Comparison of ENCODE assay signal across 8 mouse cellular contexts in genomic region chr8:70158069-70158853, GRCm38 (mm10). TPM values are rescaled to one million over a fixed set of nuclear protein-coding genes. Genes with fewer than 3 reads are reported as not detected.
DNase-seq lines count a peak whose midpoint lies in the region; ATAC-seq and TF ChIP-seq lines count a peak whose summit lies in the region.

No protein-coding gene starts in this region.

- H3K9ac ChIP-seq in heart, embryonic 14.5 days (ENCODE audit: low read length) = peak overlapping the region; percentile 64
- H3K9ac ChIP-seq in lung, embryonic 14.5 days = peak overlapping the region; percentile 35; the same call in 1 of the 2 replicates

- peak; percentile 77 for ATAC-seq in erythroid progenitor cell, adult 5-6 weeks (replicated peaks; ENCODE audit: low FRiP score, poor library complexity, severe bottlenecking)
- peak; percentile 69 for ATAC-seq in heart, embryonic 14.5 days (ENCODE audit: insufficient number of reproducible peaks, insufficient read depth, low FRiP score, low read depth)
- peak; percentile 91 for ATAC-seq in lung, embryonic 14.5 days (ENCODE audit: insufficient read depth)

- 4% methylated on average over 40 of the region's 40 CpGs for WGBS in bone marrow, adult 2 months
- WGBS in heart, embryonic 14.5 days = 10% methylated on average over 40 of the region's 40 CpGs
- 8% methylated on average over 40 of the region's 40 CpGs for WGBS in lung, embryonic 14.5 days
- 8% methylated on average over 40 of the region's 40 CpGs for WGBS in olfactory bulb, adult 2 months

- no peaks in the 10 kb centered on the region for H3K36me3 ChIP-seq in heart, embryonic 14.5 days (ENCODE audit: control insufficient read depth, insufficient read depth, low read length)
- no peaks in the 10 kb centered on the region for H3K36me3 ChIP-seq in lung, embryonic 14.5 days (ENCODE audit: insufficient read depth)

- H3K27ac ChIP-seq in bone marrow, adult 2 months (ENCODE audit: control insufficient read depth, insufficient read depth, low read depth, low read length, poor library complexity) = peak overlapping the region; percentile 27
- H3K27ac ChIP-seq in heart, embryonic 14.5 days (replicated peaks in 1 of 2; ENCODE audit: control insufficient read depth in 1 of 2, insufficient read depth in 1 of 2, low read depth in 2 of 2, low read length in 2 of 2) = no peak overlapping the region
- H3K27ac ChIP-seq in lung, embryonic 14.5 days (ENCODE audit: low read depth) = no peak overlapping the region
- H3K27ac ChIP-seq in olfactory bulb, adult 2 months (ENCODE audit: insufficient read depth, low read depth, low read length) = no peak overlapping the region

- peaks cover 2% of the 10 kb centered on the region for H3K4me1 ChIP-seq in bone marrow, adult 2 months (ENCODE audit: control insufficient read depth, insufficient read depth, low read length)
- H3K4me1 ChIP-seq in heart, embryonic 14.5 days (ENCODE audit: control insufficient read depth in 2 of 2, insufficient read depth in 2 of 2, low read length in 2 of 2) = 0 out of 4 replicates have a peak, but pooled peaks cover 0 to 2% of the 10 kb centered on the region in 2 experiments
- H3K4me1 ChIP-seq in lung, embryonic 14.5 days (ENCODE audit: insufficient read depth) = no peaks in the 10 kb centered on the region
- peaks cover 7% of the 10 kb centered on the region for H3K4me1 ChIP-seq in olfactory bulb, adult 2 months (ENCODE audit: control insufficient read depth, insufficient read depth, low read length)

- no peak for TF ChIP-seq CTCF in bone marrow, adult 2 months (IDR thresholded peaks at IDR 0.05; ENCODE audit: control insufficient read depth, insufficient read depth, low read length)
- no peak for TF ChIP-seq CTCF in lung, embryonic 14.5 days (IDR thresholded peaks at IDR 0.05; ENCODE audit: low read depth)
- no peak for TF ChIP-seq CTCF in olfactory bulb, adult 2 months (IDR thresholded peaks at IDR 0.05; ENCODE audit: insufficient read depth, low read depth, low read length)

- peak overlapping the region; percentile 87 for H3K4me2 ChIP-seq in heart, embryonic 14.5 days (ENCODE audit: low read length)
- peak overlapping the region; percentile 82 for H3K4me2 ChIP-seq in lung, embryonic 14.5 days

- H3K4me3 ChIP-seq in bone marrow, adult 2 months (replicated peaks; ENCODE audit: control insufficient read depth, low read depth, low read length) = peak overlapping the region; percentile 21
- H3K4me3 ChIP-seq in heart, embryonic 14.5 days (ENCODE audit: control insufficient read depth in 1 of 2, insufficient read depth in 1 of 2, low read depth in 1 of 2, low read length in 2 of 2) = peak overlapping the region; percentile 33 to 50
- H3K4me3 ChIP-seq in lung, embryonic 14.5 days (ENCODE audit: low read depth, low read length) = peak overlapping the region; percentile 48
- H3K4me3 ChIP-seq in olfactory bulb, adult 2 months (ENCODE audit: insufficient read depth, low read depth, low read length) = peak overlapping the region; percentile 46

- H3K9me3 ChIP-seq in heart, embryonic 14.5 days (ENCODE audit: control insufficient read depth, low read length) = no peaks in the 10 kb centered on the region
- no peaks in the 10 kb centered on the region for H3K9me3 ChIP-seq in lung, embryonic 14.5 days (ENCODE audit: low read depth, low read length)

- peaks cover 1% of the 10 kb centered on the region for H3K27me3 ChIP-seq in heart, embryonic 14.5 days (ENCODE audit: control insufficient read depth, insufficient read depth, low read length)
- no peaks in the 10 kb centered on the region for H3K27me3 ChIP-seq in lung, embryonic 14.5 days (ENCODE audit: insufficient read depth, low read length)

- peak; percentile 57 to 73 for DNase-seq in CD8-positive naive resting alpha-beta T cell, adult 2 months (ENCODE audit: low read depth in 2 of 2, low spot score in 2 of 2)
- peak; percentile 85 for DNase-seq in kidney, postnatal 10 days
- peak; percentile 88 for DNase-seq in lung, embryonic 14.5 days
- DNase-seq in thymus, adult 18-20 months = peak; percentile 72 to 77

- TF ChIP-seq POLR2A in bone marrow, adult 2 months (IDR thresholded peaks at IDR 0.05; ENCODE audit: borderline replicate concordance, control insufficient read depth, low read depth, low read length) = no peak
- TF ChIP-seq POLR2A in olfactory bulb, adult 2 months (IDR thresholded peaks at IDR 0.05; ENCODE audit: insufficient read depth, low read depth, low read length) = no peak

RNA-seq across cellular contexts. Expression of gene Tmem161a, which starts 13.9 kb away (rescaled TPM):
- 10.8 and 22.0 TPM in 2 replicates for polyA plus RNA-seq in bone marrow, adult 2 months (2011; ENCODE audit: insufficient read depth, insufficient read length, low replicate concordance, missing spikeins)
- total RNA-seq in erythroid progenitor cell, adult 5-6 weeks (2015; ENCODE audit: low replicate concordance) = 2.9 and 14.1 TPM in 2 replicates
- 4.9 and 6.5 TPM in 2 replicates for total RNA-seq in erythroid progenitor cell, adult 5-6 weeks (2017; ENCODE audit: low replicate concordance)
- polyA plus RNA-seq in heart, embryonic 14.5 days (2014; fragmentation: Nextera tagmentation; extraction: Ambion mirVana) = 73.0 and 77.4 TPM in 2 replicates
- polyA plus RNA-seq in lung, embryonic 14.5 days (2014; fragmentation: Nextera tagmentation; extraction: Ambion mirVana) = 49.1 and 50.5 TPM in 2 replicates
- polyA plus RNA-seq in olfactory bulb, adult 2 months (2012; ENCODE audit: insufficient read depth, insufficient read length, low replicate concordance, missing spikeins) = not detected in 2 replicates

RNA-seq across cellular contexts. Expression of gene Mef2b, which starts 18.8 kb away (rescaled TPM):
- 1.3 and 2.7 TPM in 2 replicates for polyA plus RNA-seq in bone marrow, adult 2 months (2011; ENCODE audit: insufficient read depth, insufficient read length, low replicate concordance, missing spikeins)
- not detected in 2 replicates for total RNA-seq in erythroid progenitor cell, adult 5-6 weeks (2015; ENCODE audit: low replicate concordance)
- total RNA-seq in erythroid progenitor cell, adult 5-6 weeks (2017; ENCODE audit: low replicate concordance) = not detected in 2 replicates
- 0.22 TPM in 1 of 2 replicates, not detected in the other for polyA plus RNA-seq in heart, embryonic 14.5 days (2014; fragmentation: Nextera tagmentation; extraction: Ambion mirVana)
- polyA plus RNA-seq in lung, embryonic 14.5 days (2014; fragmentation: Nextera tagmentation; extraction: Ambion mirVana) = 0.26 and 0.28 TPM in 2 replicates
- polyA plus RNA-seq in olfactory bulb, adult 2 months (2012; ENCODE audit: insufficient read depth, insufficient read length, low replicate concordance, missing spikeins) = not detected in 2 replicates

RNA-seq across cellular contexts. Expression of gene Borcs8, which starts 19.0 kb away (rescaled TPM):
- polyA plus RNA-seq in bone marrow, adult 2 months (2011; ENCODE audit: insufficient read depth, insufficient read length, low replicate concordance, missing spikeins) = 13.9 and 33.6 TPM in 2 replicates
- total RNA-seq in erythroid progenitor cell, adult 5-6 weeks (2015; ENCODE audit: low replicate concordance) = 18.7 and 20.5 TPM in 2 replicates
- total RNA-seq in erythroid progenitor cell, adult 5-6 weeks (2017; ENCODE audit: low replicate concordance) = 17.3 and 24.7 TPM in 2 replicates
- 46.7 and 50.3 TPM in 2 replicates for polyA plus RNA-seq in heart, embryonic 14.5 days (2014; fragmentation: Nextera tagmentation; extraction: Ambion mirVana)
- polyA plus RNA-seq in lung, embryonic 14.5 days (2014; fragmentation: Nextera tagmentation; extraction: Ambion mirVana) = 42.5 and 45.7 TPM in 2 replicates
- not detected in 2 replicates for polyA plus RNA-seq in olfactory bulb, adult 2 months (2012; ENCODE audit: insufficient read depth, insufficient read length, low replicate concordance, missing spikeins)

RNA-seq across cellular contexts. Expression of gene Rfxank, which starts 19.3 kb away (rescaled TPM):
- polyA plus RNA-seq in bone marrow, adult 2 months (2011; ENCODE audit: insufficient read depth, insufficient read length, low replicate concordance, missing spikeins) = 7.0 and 14.4 TPM in 2 replicates
- total RNA-seq in erythroid progenitor cell, adult 5-6 weeks (2015; ENCODE audit: low replicate concordance) = 5.8 and 16.3 TPM in 2 replicates
- total RNA-seq in erythroid progenitor cell, adult 5-6 weeks (2017; ENCODE audit: low replicate concordance) = 2.3 and 4.9 TPM in 2 replicates
- 18.1 and 21.0 TPM in 2 replicates for polyA plus RNA-seq in heart, embryonic 14.5 days (2014; fragmentation: Nextera tagmentation; extraction: Ambion mirVana)
- polyA plus RNA-seq in lung, embryonic 14.5 days (2014; fragmentation: Nextera tagmentation; extraction: Ambion mirVana) = 17.3 TPM in 2 replicates
- polyA plus RNA-seq in olfactory bulb, adult 2 months (2012; ENCODE audit: insufficient read depth, insufficient read length, low replicate concordance, missing spikeins) = not detected in 2 replicates

RNA-seq across cellular contexts. Expression of gene Nr2c2ap, which starts 27.1 kb away (rescaled TPM):
- 16.1 and 29.5 TPM in 2 replicates for polyA plus RNA-seq in bone marrow, adult 2 months (2011; ENCODE audit: insufficient read depth, insufficient read length, low replicate concordance, missing spikeins)
- 8.3 TPM in 1 of 2 replicates, not detected in the other for total RNA-seq in erythroid progenitor cell, adult 5-6 weeks (2015; ENCODE audit: low replicate concordance)
- 2.3 TPM in 1 of 2 replicates, not detected in the other for total RNA-seq in erythroid progenitor cell, adult 5-6 weeks (2017; ENCODE audit: low replicate concordance)
- polyA plus RNA-seq in heart, embryonic 14.5 days (2014; fragmentation: Nextera tagmentation; extraction: Ambion mirVana) = 23.0 and 26.2 TPM in 2 replicates
- polyA plus RNA-seq in lung, embryonic 14.5 days (2014; fragmentation: Nextera tagmentation; extraction: Ambion mirVana) = 23.1 and 25.2 TPM in 2 replicates
- not detected in 2 replicates for polyA plus RNA-seq in olfactory bulb, adult 2 months (2012; ENCODE audit: insufficient read depth, insufficient read length, low replicate concordance, missing spikeins)

Comparison
In these comparisons a context has a peak if more than half of its experiments do, and no peak if none do; other contexts are left out.
1. RNA of gene Tmem161a, which starts 13.9 kb away (polyA plus RNA-seq): 73.0 to 77.4 TPM in heart, embryonic 14.5 days, 49.1 to 50.5 TPM in lung, embryonic 14.5 days and 10.8 to 22.0 TPM in bone marrow, adult 2 months; not detected in olfactory bulb, adult 2 months; every median in the first group is over 10 times any median in the second.
2. RNA of gene Borcs8, which starts 19.0 kb away (polyA plus RNA-seq): 46.7 to 50.3 TPM in heart, embryonic 14.5 days, 42.5 to 45.7 TPM in lung, embryonic 14.5 days and 13.9 to 33.6 TPM in bone marrow, adult 2 months; not detected in olfactory bulb, adult 2 months; every median in the first group is over 10 times any median in the second.
3. Peak in every context shown above with its lines, with median percentiles within 50 percentile points of each other: DNase-seq, H3K4me3 ChIP-seq and ATAC-seq.